Mouse (Mus musculus): ENCODE results near the gene Wsb1. TPM values are rescaled to one million over a fixed set of nuclear protein-coding genes. Genes with fewer than 3 reads are reported as not detected.

Gene Wsb1
- polyA plus RNA-seq, 2 experiments: 384 to 640 TPM

- H3K9ac ChIP-seq (ENCODE audit: low read depth, low read length, severe bottlenecking): no peak overlapping the region
- 87% methylated on average over 4 of the region's 4 CpGs for WGBS
- no peak for ATAC-seq (ENCODE audit: low FRiP score, low read depth)
- H3K27me3 ChIP-seq (ENCODE audit: control insufficient read depth, insufficient read depth, low read length): no peaks in the 10 kb centered on the region
- H3K4me1 ChIP-seq (ENCODE audit: control insufficient read depth, insufficient read depth, low read length): peaks cover 27% of the 10 kb centered on the region
- no peaks in the 10 kb centered on the region for H3K36me3 ChIP-seq (ENCODE audit: control insufficient read depth, insufficient read depth, low read length)
- no peak overlapping the region for H3K27ac ChIP-seq (replicated peaks; ENCODE audit: low read depth, low read length)
- no peak for TF ChIP-seq POLR2A (IDR thresholded peaks at IDR 0.05; ENCODE audit: borderline replicate concordance, extremely low read depth, insufficient read depth, insufficient read length)
- H3K4me3 ChIP-seq (replicated peaks; ENCODE audit: low read length): no peak overlapping the region
- DNase-seq (ENCODE audit: low spot score): no peak
- no peaks in the 10 kb centered on the region for H3K9me3 ChIP-seq (ENCODE audit: control insufficient read depth, low read length)
- no peak overlapping the region for H3K4me2 ChIP-seq (replicated peaks; ENCODE audit: low read depth, low read length, severe bottlenecking)
Measured at GRCm38 (mm10) chr11:79283350-79284030, 29.0 kb upstream of the Wsb1 start.

GRCm38 (mm10) chr11:79281396-79281795 lies 26.9 kb upstream of the Wsb1 start:
- ATAC-seq (ENCODE audit: low FRiP score, low read depth): no peak
- no peak for DNase-seq (ENCODE audit: low spot score)
- Histone ChIP-seq H3K27me3 (ENCODE audit: control insufficient read depth, insufficient read depth, low read length) (no peaks in the 10 kb centered on the region), H3K4me1 (ENCODE audit: control insufficient read depth, insufficient read depth, low read length) (peaks cover 25% of the 10 kb centered on the region), H3K4me2 (replicated peaks; ENCODE audit: low read depth, low read length, severe bottlenecking) (no peak overlapping the region), H3K9me3 (ENCODE audit: control insufficient read depth, low read length) (no peaks in the 10 kb centered on the region), H3K4me3 (replicated peaks; ENCODE audit: low read length) (no peak overlapping the region), H3K27ac (replicated peaks; ENCODE audit: low read depth, low read length) (peak overlapping the region; percentile 70; the same call in 1 of the 2 replicates), H3K36me3 (ENCODE audit: control insufficient read depth, insufficient read depth, low read length) (no peaks in the 10 kb centered on the region), H3K9ac (ENCODE audit: low read depth, low read length, severe bottlenecking) (no peak overlapping the region)
- TF ChIP-seq POLR2A (IDR thresholded peaks at IDR 0.05; ENCODE audit: borderline replicate concordance, extremely low read depth, insufficient read depth, insufficient read length): no peak
- 49% methylated on average over 5 of the region's 5 CpGs for WGBS

DNA sequence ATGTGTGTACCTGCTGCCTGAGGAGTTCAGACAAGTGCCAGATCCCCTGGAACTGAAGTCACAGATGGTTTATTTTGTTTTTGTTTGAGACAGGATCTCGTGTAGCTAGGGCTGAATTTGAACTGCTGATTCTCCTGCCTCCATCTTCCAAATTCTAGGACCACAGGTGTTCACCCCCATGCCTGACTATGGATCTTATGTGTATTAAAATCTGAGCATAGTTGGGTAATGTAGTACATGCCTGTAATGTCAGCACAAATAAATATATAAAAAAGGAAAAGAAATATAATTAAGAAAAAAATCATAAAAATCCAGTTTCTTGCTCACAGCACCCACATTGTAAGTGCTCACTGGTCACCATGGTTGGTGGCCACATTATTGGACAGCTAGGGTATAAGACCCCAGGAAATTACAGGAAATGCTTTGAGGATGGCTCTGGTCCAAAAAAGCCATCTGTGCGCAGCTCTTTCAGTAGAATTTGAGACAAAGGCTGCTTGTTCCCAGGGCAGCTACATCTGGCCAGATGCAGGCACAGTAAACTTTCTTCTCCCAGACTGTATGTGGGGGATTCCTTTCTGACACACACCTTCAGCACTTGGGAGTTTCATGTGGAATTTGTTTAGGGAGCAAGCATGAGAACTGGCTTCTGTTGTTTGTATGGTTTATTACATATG lies 25.4 kb upstream of the Wsb1 start:
- Histone ChIP-seq H3K4me2 (replicated peaks; ENCODE audit: low read depth, low read length, severe bottlenecking) (no peak overlapping the region), H3K27ac (replicated peaks; ENCODE audit: low read depth, low read length) (peak overlapping the region; percentile 70), H3K4me1 (ENCODE audit: control insufficient read depth, insufficient read depth, low read length) (peaks cover 25% of the 10 kb centered on the region), H3K9me3 (ENCODE audit: control insufficient read depth, low read length) (no peaks in the 10 kb centered on the region), H3K27me3 (ENCODE audit: control insufficient read depth, insufficient read depth, low read length) (no peaks in the 10 kb centered on the region), H3K36me3 (ENCODE audit: control insufficient read depth, insufficient read depth, low read length) (no peaks in the 10 kb centered on the region), H3K9ac (ENCODE audit: low read depth, low read length, severe bottlenecking) (no peak overlapping the region), H3K4me3 (replicated peaks; ENCODE audit: low read length) (no peak overlapping the region)
- ATAC-seq (ENCODE audit: low FRiP score, low read depth): peak; percentile 89
- peak; percentile 90 for DNase-seq (ENCODE audit: low spot score)
- no peak for TF ChIP-seq POLR2A (IDR thresholded peaks at IDR 0.05; ENCODE audit: borderline replicate concordance, extremely low read depth, insufficient read depth, insufficient read length)
- WGBS: 3% methylated on average over 2 of the region's 2 CpGs

DNA sequence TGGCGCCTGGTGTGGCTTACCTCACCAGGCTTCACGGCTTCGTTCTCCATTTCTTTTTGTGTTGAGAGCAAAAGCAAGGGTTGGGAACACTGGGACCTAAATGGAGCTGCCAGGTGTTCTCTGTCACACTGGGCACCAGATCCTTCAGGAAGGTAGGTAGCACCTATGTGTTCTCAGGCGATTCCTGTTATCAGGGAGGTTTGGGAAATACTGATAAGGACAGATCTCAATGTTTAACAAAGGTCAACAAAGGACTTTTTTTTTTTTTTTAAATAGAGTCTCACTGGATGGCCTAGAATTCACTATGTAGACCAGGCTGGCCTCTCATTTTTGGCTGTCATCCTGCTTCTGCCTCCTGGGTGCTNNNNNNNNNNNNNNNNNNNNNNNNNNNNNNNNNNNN lies 19.3 kb upstream of the Wsb1 start:
- no peaks in the 10 kb centered on the region for H3K9me3 ChIP-seq (ENCODE audit: control insufficient read depth, low read length)
- H3K9ac ChIP-seq (ENCODE audit: low read depth, low read length, severe bottlenecking): no peak overlapping the region
- no peak overlapping the region for H3K4me3 ChIP-seq (replicated peaks; ENCODE audit: low read length)
- H3K27ac ChIP-seq (replicated peaks; ENCODE audit: low read depth, low read length): no peak overlapping the region
- DNase-seq (ENCODE audit: low spot score) (no peak), ATAC-seq (ENCODE audit: low FRiP score, low read depth) (no peak)
- WGBS: 80% methylated on average over 4 of the region's 4 CpGs
- no peak overlapping the region for H3K4me2 ChIP-seq (replicated peaks; ENCODE audit: low read depth, low read length, severe bottlenecking)
- H3K27me3 ChIP-seq (ENCODE audit: control insufficient read depth, insufficient read depth, low read length): no peaks in the 10 kb centered on the region
- H3K4me1 ChIP-seq (ENCODE audit: control insufficient read depth, insufficient read depth, low read length): peaks cover 5% of the 10 kb centered on the region; the same call in 1 of the 2 replicates
- TF ChIP-seq POLR2A (IDR thresholded peaks at IDR 0.05; ENCODE audit: borderline replicate concordance, extremely low read depth, insufficient read depth, insufficient read length): no peak
- H3K36me3 ChIP-seq (ENCODE audit: control insufficient read depth, insufficient read depth, low read length): no peaks in the 10 kb centered on the region

DNA sequence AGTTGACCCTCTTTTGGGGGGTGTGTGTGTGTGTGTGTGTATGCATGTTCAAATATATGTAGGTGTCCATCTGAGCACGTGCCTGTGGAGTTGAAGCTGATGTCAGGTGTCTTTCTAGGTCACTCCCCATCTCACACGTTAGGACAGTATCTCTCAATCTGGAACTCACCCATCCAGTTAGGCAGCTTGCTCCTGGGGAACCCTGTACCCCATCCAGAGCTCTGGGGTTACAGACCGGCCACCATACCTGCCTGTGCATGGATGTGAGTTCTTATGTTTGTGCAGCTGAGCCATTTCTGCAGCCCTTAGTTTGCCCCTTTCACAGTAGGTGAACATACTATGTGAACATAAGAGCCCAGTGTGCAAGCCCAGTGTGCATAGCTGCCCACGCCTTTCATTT lies 18.6 kb upstream of the Wsb1 start:
- DNase-seq (ENCODE audit: low spot score): no peak
- WGBS: 63% methylated on average over 4 of the region's 4 CpGs
- Histone ChIP-seq H3K27ac (replicated peaks; ENCODE audit: low read depth, low read length) (no peak overlapping the region), H3K9me3 (ENCODE audit: control insufficient read depth, low read length) (no peaks in the 10 kb centered on the region), H3K4me3 (replicated peaks; ENCODE audit: low read length) (no peak overlapping the region), H3K36me3 (ENCODE audit: control insufficient read depth, insufficient read depth, low read length) (no peaks in the 10 kb centered on the region), H3K9ac (ENCODE audit: low read depth, low read length, severe bottlenecking) (no peak overlapping the region), H3K4me2 (replicated peaks; ENCODE audit: low read depth, low read length, severe bottlenecking) (no peak overlapping the region), H3K27me3 (ENCODE audit: control insufficient read depth, insufficient read depth, low read length) (no peaks in the 10 kb centered on the region), H3K4me1 (ENCODE audit: control insufficient read depth, insufficient read depth, low read length) (0 out of 2 replicates have a peak, but pooled peaks cover 2% of the 10 kb centered on the region)
- no peak for TF ChIP-seq POLR2A (IDR thresholded peaks at IDR 0.05; ENCODE audit: borderline replicate concordance, extremely low read depth, insufficient read depth, insufficient read length)
- ATAC-seq (ENCODE audit: low FRiP score, low read depth): no peak
